Mouse (Mus musculus) lung, adult 2 months (tissue): ENCODE measurements around the gene Slc23a2.

ENCODE experiments used
- CTCF ChIP-seq: fragments of 200-500 bp; IDR thresholded peaks from 2 replicates; pipeline ENCODE4 v1.5.1; 2011; ENCODE audit warnings: mild to moderate bottlenecking, low read length, control low read depth; ENCODE audit not compliant: insufficient read depth
- POLR2A ChIP-seq: fragments of 200-500 bp; IDR thresholded peaks from 2 replicates; pipeline ENCODE4 v1.6.1; 2011; ENCODE audit warnings: low read depth, mild to moderate bottlenecking, control low read depth, low read length, borderline replicate concordance; ENCODE audit errors: extremely low read depth

GRCm38 (mm10) chr2:132044320-132045274 lies 100.3 kb downstream of the Slc23a2 start:
- TF ChIP-seq POLR2A (no peak), CTCF (no peak)
